Mouse (Mus musculus) small intestine, adult 2 months (tissue): ENCODE measurements around the gene Ppp1r12a.

Experiments
- CTCF ChIP-seq: fragments of 200-500 bp; IDR thresholded peaks from 2 replicates; pipeline ENCODE4 v1.5.1; 2012; ENCODE audit warnings: low read depth, mild to moderate bottlenecking, control low read depth, inconsistent platforms, low read length, moderate library complexity, mixed read lengths; ENCODE audit not compliant: insufficient replicate concordance, insufficient read length; ENCODE audit errors: extremely low read depth
- POLR2A ChIP-seq: fragments of 200-500 bp; IDR thresholded peaks from 2 replicates; pipeline ENCODE4 v1.6.1; 2012; ENCODE audit warnings: low read depth, mild to moderate bottlenecking, control low read depth, inconsistent platforms, low read length, moderate library complexity

DNA sequence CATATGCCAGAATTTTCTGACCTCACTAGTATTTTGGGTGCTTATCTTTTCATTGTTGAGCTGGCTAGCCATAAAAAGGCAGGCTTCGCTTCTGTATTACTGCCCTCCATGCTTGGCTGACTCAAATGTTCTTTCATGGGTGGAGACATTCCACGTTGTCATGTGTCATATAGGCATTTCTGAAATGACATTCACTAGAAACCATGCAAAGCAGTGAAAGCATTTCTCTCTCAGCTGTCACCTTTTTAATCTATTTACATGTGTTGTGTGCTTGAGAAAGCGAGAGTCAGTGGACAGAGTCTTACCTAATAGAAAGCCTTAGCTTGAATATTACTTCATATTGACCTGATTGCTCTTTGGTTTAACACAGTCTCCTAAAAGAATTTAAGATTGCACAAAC, 8.8 kb downstream of the Ppp1r12a start:
- TF ChIP-seq CTCF (no peak), POLR2A (no peak)
